Mouse (Mus musculus): Measurements from ENCODE around the gene Olfr1425. TPM values are rescaled to one million over a fixed set of nuclear protein-coding genes. Genes with fewer than 3 reads are reported as not detected.
"Not testable (repeated sequence)": the region's sequence is repeated elsewhere in the genome, so short reads cannot be mapped to it uniquely, and the experiment has no call there.

Olfr1425 gene
- polyA plus RNA-seq, 1 experiment from 2014 or later, result not detected

GRCm38 (mm10) chr19:12062582-12062981 lies 14.9 kb downstream of the Olfr1425 start, which contains the start of gene Olfr1424:
Gene Olfr1424, minus strand, starts transcription at chr19:12062682.
- H3K27ac ChIP-seq (ENCODE audit: low read length); ATAC-seq; H3K9me3 ChIP-seq (ENCODE audit: control insufficient read depth, low read length); H3K4me1 ChIP-seq (ENCODE audit: control insufficient read depth, insufficient read depth, low read length); H3K4me2 ChIP-seq (ENCODE audit: low read depth, low read length); H3K9ac ChIP-seq (ENCODE audit: low read depth, low read length); H3K27me3 ChIP-seq (replicated peaks; ENCODE audit: control insufficient read depth, insufficient read depth, low read length); H3K4me3 ChIP-seq (ENCODE audit: low read length); H3K36me3 ChIP-seq (ENCODE audit: control insufficient read depth, insufficient read depth, low read length): not testable (repeated sequence)
- WGBS, result 73% methylated on average over 1 of the region's 1 CpGs

GRCm38 (mm10) chr19:12043163-12043562 lies 34.4 kb downstream of the Olfr1425 start:
- no peak overlapping the region for H3K9ac ChIP-seq (ENCODE audit: low read depth, low read length)
- H3K4me3 ChIP-seq (ENCODE audit: low read length), result no peak overlapping the region
- WGBS, result 92% methylated on average over 5 of the region's 5 CpGs
- no peaks in the 10 kb centered on the region for H3K4me1 ChIP-seq (ENCODE audit: control insufficient read depth, insufficient read depth, low read length)
- H3K9me3 ChIP-seq (ENCODE audit: control insufficient read depth, low read length), result no peaks in the 10 kb centered on the region
- H3K27ac ChIP-seq (ENCODE audit: low read length), result no peak overlapping the region
- H3K36me3 ChIP-seq (ENCODE audit: control insufficient read depth, insufficient read depth, low read length), result no peaks in the 10 kb centered on the region
- H3K27me3 ChIP-seq (replicated peaks; ENCODE audit: control insufficient read depth, insufficient read depth, low read length), result no peaks in the 10 kb centered on the region
- H3K4me2 ChIP-seq (ENCODE audit: low read depth, low read length), result no peak overlapping the region
- ATAC-seq, result no peak

DNA sequence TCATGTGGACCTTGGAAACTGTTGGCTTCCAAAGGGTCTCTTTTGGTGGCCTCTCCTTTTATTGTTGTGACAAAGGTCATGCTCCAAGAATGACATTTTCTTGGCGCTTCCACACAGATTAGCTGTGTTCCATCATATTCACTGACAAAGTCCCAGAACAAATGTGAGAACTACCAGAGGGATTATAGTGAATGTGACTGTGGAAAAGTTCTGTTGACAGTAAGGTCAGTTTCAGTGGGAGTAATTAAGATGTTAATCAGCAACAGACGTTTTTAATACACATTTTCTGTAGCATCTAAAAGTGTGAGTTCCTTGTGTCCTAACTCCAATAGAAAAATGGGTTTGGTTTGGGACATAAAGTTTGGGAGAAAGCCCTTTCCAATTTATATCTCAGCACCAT lies 36.3 kb downstream of the Olfr1425 start, which contains the start of gene Olfr1423:
TSS of gene Olfr1423 (minus strand) at position 101 of the 400 bp plus-strand sequence.
- Histone ChIP-seq H3K9ac (ENCODE audit: low read depth, low read length) (no peak within 1 kb of the TSS), H3K4me3 (ENCODE audit: low read length) (no peak within 1 kb of the TSS), H3K9me3 (ENCODE audit: control insufficient read depth, low read length) (no peaks in the 10 kb centered on the region), H3K4me2 (ENCODE audit: low read depth, low read length) (no peak within 1 kb of the TSS), H3K27ac (ENCODE audit: low read length) (no peak within 1 kb of the TSS), H3K36me3 (ENCODE audit: control insufficient read depth, insufficient read depth, low read length) (no peaks in the 10 kb centered on the region), H3K27me3 (replicated peaks; ENCODE audit: control insufficient read depth, insufficient read depth, low read length) (no peaks in the 10 kb centered on the region), H3K4me1 (ENCODE audit: control insufficient read depth, insufficient read depth, low read length) (no peaks in the 10 kb centered on the region)
- no peak for ATAC-seq
- WGBS, result 60% methylated on average over 2 of the region's 2 CpGs

- Histone ChIP-seq H3K27ac (ENCODE audit: low read length) (no peak overlapping the region), H3K9me3 (ENCODE audit: control insufficient read depth, low read length) (no peaks in the 10 kb centered on the region), H3K9ac (ENCODE audit: low read depth, low read length) (no peak overlapping the region), H3K4me2 (ENCODE audit: low read depth, low read length) (no peak overlapping the region), H3K4me1 (ENCODE audit: control insufficient read depth, insufficient read depth, low read length) (no peaks in the 10 kb centered on the region), H3K36me3 (ENCODE audit: control insufficient read depth, insufficient read depth, low read length) (no peaks in the 10 kb centered on the region), H3K27me3 (replicated peaks; ENCODE audit: control insufficient read depth, insufficient read depth, low read length) (no peaks in the 10 kb centered on the region), H3K4me3 (ENCODE audit: low read length) (no peak overlapping the region)
- ATAC-seq, result no peak
Measured at GRCm38 (mm10) chr19:12037727-12038126, 39.8 kb downstream of the Olfr1425 start.

GRCm38 (mm10) chr19:12026606-12027005 lies 50.9 kb downstream of the Olfr1425 start:
- H3K27ac ChIP-seq (ENCODE audit: low read length), result no peak overlapping the region
- no peak overlapping the region for H3K4me3 ChIP-seq (ENCODE audit: low read length)
- H3K4me1 ChIP-seq (ENCODE audit: control insufficient read depth, insufficient read depth, low read length), result no peaks in the 10 kb centered on the region
- WGBS, result 80% methylated on average over 2 of the region's 2 CpGs
- no peak overlapping the region for H3K9ac ChIP-seq (ENCODE audit: low read depth, low read length)
- H3K27me3 ChIP-seq (replicated peaks; ENCODE audit: control insufficient read depth, insufficient read depth, low read length), result no peaks in the 10 kb centered on the region
- no peak overlapping the region for H3K4me2 ChIP-seq (ENCODE audit: low read depth, low read length)
- H3K9me3 ChIP-seq (ENCODE audit: control insufficient read depth, low read length), result no peaks in the 10 kb centered on the region
- no peak for ATAC-seq
- H3K36me3 ChIP-seq (ENCODE audit: control insufficient read depth, insufficient read depth, low read length), result no peaks in the 10 kb centered on the region

DNA sequence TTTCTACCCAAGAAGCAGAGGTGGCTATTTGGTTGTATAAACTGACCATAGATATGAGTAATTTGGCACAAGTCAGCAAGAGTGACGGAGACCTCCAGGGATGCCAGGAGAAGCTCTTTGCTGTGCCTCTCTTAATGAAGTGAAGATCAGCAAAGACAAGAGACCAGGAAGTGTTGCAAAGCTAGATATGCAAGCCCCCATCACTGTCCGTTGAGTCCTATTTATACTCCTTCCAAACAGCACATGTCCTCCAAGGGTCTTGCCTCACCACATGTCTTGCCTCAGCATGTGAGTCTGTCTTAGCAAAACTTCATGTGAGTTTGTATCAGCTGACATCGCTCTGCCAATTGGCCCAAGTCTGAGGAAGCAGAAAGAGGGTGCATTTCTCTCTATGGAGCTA lies 52.2 kb downstream of the Olfr1425 start:
- no peak for ATAC-seq
- Histone ChIP-seq H3K4me1 (ENCODE audit: control insufficient read depth, insufficient read depth, low read length) (no peaks in the 10 kb centered on the region), H3K36me3 (ENCODE audit: control insufficient read depth, insufficient read depth, low read length) (no peaks in the 10 kb centered on the region), H3K4me3 (ENCODE audit: low read length) (no peak overlapping the region), H3K9me3 (ENCODE audit: control insufficient read depth, low read length) (no peaks in the 10 kb centered on the region), H3K4me2 (ENCODE audit: low read depth, low read length) (no peak overlapping the region), H3K27me3 (replicated peaks; ENCODE audit: control insufficient read depth, insufficient read depth, low read length) (no peaks in the 10 kb centered on the region), H3K27ac (ENCODE audit: low read length) (no peak overlapping the region), H3K9ac (ENCODE audit: low read depth, low read length) (no peak overlapping the region)
- 87% methylated on average over 3 of the region's 3 CpGs for WGBS

DNA sequence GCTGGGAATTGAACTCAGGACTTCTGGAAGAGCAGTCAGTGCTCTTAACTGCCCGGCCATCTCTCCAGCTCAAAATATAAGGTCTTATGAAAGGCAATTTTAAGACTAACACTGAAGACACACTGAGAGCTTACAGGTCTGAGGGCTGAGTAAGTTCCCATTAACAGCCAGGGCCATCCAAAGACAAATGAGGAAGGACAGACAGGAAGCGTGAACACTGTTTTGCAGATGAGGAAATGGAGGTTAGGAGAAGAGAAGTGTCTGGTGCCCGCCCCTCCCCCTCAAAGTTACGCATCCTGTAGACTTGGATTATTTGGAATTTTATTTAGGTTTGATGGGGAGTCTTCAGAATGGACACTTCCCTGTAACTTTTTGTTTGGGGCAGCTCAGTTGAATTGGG lies 53.4 kb downstream of the Olfr1425 start:
- Histone ChIP-seq H3K27me3 (replicated peaks; ENCODE audit: control insufficient read depth, insufficient read depth, low read length) (no peaks in the 10 kb centered on the region), H3K27ac (ENCODE audit: low read length) (no peak overlapping the region), H3K36me3 (ENCODE audit: control insufficient read depth, insufficient read depth, low read length) (no peaks in the 10 kb centered on the region), H3K9ac (ENCODE audit: low read depth, low read length) (no peak overlapping the region), H3K4me3 (ENCODE audit: low read length) (no peak overlapping the region), H3K9me3 (ENCODE audit: control insufficient read depth, low read length) (no peaks in the 10 kb centered on the region), H3K4me2 (ENCODE audit: low read depth, low read length) (no peak overlapping the region), H3K4me1 (ENCODE audit: control insufficient read depth, insufficient read depth, low read length) (no peaks in the 10 kb centered on the region)
- WGBS, result 83% methylated on average over 4 of the region's 4 CpGs
- ATAC-seq, result no peak

Other genes with a start within 250 kb of the Olfr1425 start
- not detected in 2 replicates for gene Olfr1417, start 238.5 kb downstream of the Olfr1425 start, polyA plus RNA-seq (2015; fragmentation: Nextera tagmentation; extraction: Ambion mirVana)
- not detected in 2 replicates for gene Olfr1418, start 216.7 kb downstream of the Olfr1425 start, polyA plus RNA-seq (2015; fragmentation: Nextera tagmentation; extraction: Ambion mirVana)
- gene Olfr1419, start 202.6 kb downstream of the Olfr1425 start, polyA plus RNA-seq (2015; fragmentation: Nextera tagmentation; extraction: Ambion mirVana), result not detected in 2 replicates
- not detected in 2 replicates for gene Olfr1420, start 191.2 kb downstream of the Olfr1425 start, polyA plus RNA-seq (2015; fragmentation: Nextera tagmentation; extraction: Ambion mirVana)
- gene Patl1, start 165.3 kb downstream of the Olfr1425 start, polyA plus RNA-seq (2015; fragmentation: Nextera tagmentation; extraction: Ambion mirVana), result 17.3 and 18.8 TPM in 2 replicates
- gene Osbp, start 111.8 kb downstream of the Olfr1425 start, polyA plus RNA-seq (2015; fragmentation: Nextera tagmentation; extraction: Ambion mirVana), result 3.3 and 3.8 TPM in 2 replicates
- not detected in 2 replicates for gene Olfr1423, start 36.4 kb downstream of the Olfr1425 start, polyA plus RNA-seq (2015; fragmentation: Nextera tagmentation; extraction: Ambion mirVana)
- gene Olfr1424, start 15.0 kb downstream of the Olfr1425 start, polyA plus RNA-seq (2015; fragmentation: Nextera tagmentation; extraction: Ambion mirVana), result not detected in 2 replicates
- not detected in 2 replicates for gene Olfr1426, start 14.3 kb upstream of the Olfr1425 start, polyA plus RNA-seq (2015; fragmentation: Nextera tagmentation; extraction: Ambion mirVana)
- gene Olfr1427, start 25.6 kb upstream of the Olfr1425 start, polyA plus RNA-seq (2015; fragmentation: Nextera tagmentation; extraction: Ambion mirVana), result not detected in 2 replicates
- gene Olfr1428, start 38.2 kb upstream of the Olfr1425 start, polyA plus RNA-seq (2015; fragmentation: Nextera tagmentation; extraction: Ambion mirVana), result not detected in 2 replicates
- gene Olfr76, start 45.5 kb upstream of the Olfr1425 start, polyA plus RNA-seq (2015; fragmentation: Nextera tagmentation; extraction: Ambion mirVana), result not detected in 2 replicates
- not detected in 2 replicates for gene Olfr1555-ps1, start 92.4 kb upstream of the Olfr1425 start, polyA plus RNA-seq (2015; fragmentation: Nextera tagmentation; extraction: Ambion mirVana)
- not detected in 2 replicates for gene Olfr1431, start 122.9 kb upstream of the Olfr1425 start, polyA plus RNA-seq (2015; fragmentation: Nextera tagmentation; extraction: Ambion mirVana)
- gene Olfr1432, start 154.9 kb upstream of the Olfr1425 start, polyA plus RNA-seq (2015; fragmentation: Nextera tagmentation; extraction: Ambion mirVana), result not detected in 2 replicates
- gene Olfr262, start 163.9 kb upstream of the Olfr1425 start, polyA plus RNA-seq (2015; fragmentation: Nextera tagmentation; extraction: Ambion mirVana), result not detected in 2 replicates
- not detected in 2 replicates for gene Olfr235, start 183.3 kb upstream of the Olfr1425 start, polyA plus RNA-seq (2015; fragmentation: Nextera tagmentation; extraction: Ambion mirVana)
- gene Olfr1434, start 202.1 kb upstream of the Olfr1425 start, polyA plus RNA-seq (2015; fragmentation: Nextera tagmentation; extraction: Ambion mirVana), result not detected in 2 replicates
- gene Olfr1436, start 221.4 kb upstream of the Olfr1425 start, polyA plus RNA-seq (2015; fragmentation: Nextera tagmentation; extraction: Ambion mirVana), result not detected in 2 replicates
- not detected in 2 replicates for gene Olfr1437, start 247.4 kb upstream of the Olfr1425 start, polyA plus RNA-seq (2015; fragmentation: Nextera tagmentation; extraction: Ambion mirVana)

Data from intestine, embryonic 16.5 days (tissue).